Mouse (Mus musculus) myocyte (in vitro differentiated cells): ENCODE measurements around the gene Hist1h2ac.

Source experiments
- CEBPB ChIP-seq: IDR thresholded peaks from 2 replicates; pipeline ENCODE4 v1.6.1; 2011; ENCODE audit warnings: mild to moderate bottlenecking, moderate library complexity; ENCODE audit not compliant: poor library complexity, insufficient read depth, severe bottlenecking
- E2F4 ChIP-seq: IDR thresholded peaks from one replicate; pipeline ENCODE4 v1.6.1; 2011; ENCODE audit warnings: mild to moderate bottlenecking, control low read depth, moderate library complexity; ENCODE audit not compliant: insufficient read depth
- MAX ChIP-seq: IDR thresholded peaks from one replicate; pipeline ENCODE4 v1.6.1; 2011; ENCODE audit warnings: low read depth, mild to moderate bottlenecking, control low read depth
- MYOD1 ChIP-seq, 3 experiments: IDR thresholded peaks; one replicate each; pipeline ENCODE4 v1.6.1; 2011; ENCODE audit warnings: control low read depth in 2 of 3, low read depth in 2 of 3, mild to moderate bottlenecking in 2 of 3, moderate library complexity in 1 of 3; ENCODE audit not compliant: insufficient read length in 2 of 3, control insufficient read depth in 1 of 3
- MYOG ChIP-seq, 3 experiments: IDR thresholded peaks; one replicate each; pipeline ENCODE4 v1.6.1; 2011; ENCODE audit warnings: control low read depth in 2 of 3, low read depth in 2 of 3, mild to moderate bottlenecking in 2 of 3; ENCODE audit not compliant: insufficient read length in 2 of 3, control insufficient read depth in 1 of 3, insufficient read depth in 1 of 3
- POLR2A ChIP-seq: IDR thresholded peaks from one replicate; pipeline ENCODE4 v1.6.1; 2011; ENCODE audit warnings: low read depth, mild to moderate bottlenecking, control low read depth, moderate library complexity; ENCODE audit not compliant: insufficient read length
- POLR2AphosphoS2 ChIP-seq: IDR thresholded peaks from one replicate; pipeline ENCODE4 v1.6.1; 2011; ENCODE audit warnings: low read depth, control low read depth; ENCODE audit not compliant: insufficient read length
- REST ChIP-seq: IDR thresholded peaks from one replicate; pipeline ENCODE4 v1.6.1; 2011; ENCODE audit warnings: mild to moderate bottlenecking, control low read depth, moderate library complexity; ENCODE audit not compliant: insufficient read depth, insufficient read length
- SRF ChIP-seq: IDR thresholded peaks from one replicate; pipeline ENCODE4 v1.6.1; 2011; ENCODE audit warnings: low read depth; ENCODE audit not compliant: control insufficient read depth, insufficient read length
- TCF12 ChIP-seq: IDR thresholded peaks from one replicate; pipeline ENCODE4 v1.6.1; 2011; ENCODE audit warnings: mild to moderate bottlenecking, control low read depth; ENCODE audit not compliant: poor library complexity, insufficient read depth, severe bottlenecking
- USF1 ChIP-seq: IDR thresholded peaks from one replicate; pipeline ENCODE4 v1.6.1; 2011; ENCODE audit warnings: low read depth, mild to moderate bottlenecking, control low read depth, moderate library complexity

- TF ChIP-seq POLR2A = no peak
- no peak for TF ChIP-seq SRF
- no peak for TF ChIP-seq POLR2AphosphoS2
- no peak for TF ChIP-seq MAX
- no peak for TF ChIP-seq MYOD1 (IDR thresholded peaks at IDR 0.05; ENCODE audit: control insufficient read depth in 1 of 3, insufficient read length in 2 of 3, low read depth in 2 of 3)
- no peak for TF ChIP-seq TCF12
- TF ChIP-seq MYOG (IDR thresholded peaks at IDR 0.05; ENCODE audit: control insufficient read depth in 1 of 3, insufficient read depth in 1 of 3, insufficient read length in 2 of 3, low read depth in 2 of 3) = no peak
- no peak for TF ChIP-seq USF1
- no peak for TF ChIP-seq E2F4
- no peak for TF ChIP-seq CEBPB
- TF ChIP-seq REST = no peak
Observed at GRCm38 (mm10) chr13:23695514-23695913, 11.8 kb upstream of the Hist1h2ac start, which contains the start of gene Hist1h1t.
